Mouse (Mus musculus) CH12F3 (cell line): ENCODE measurements around the gene Tubb4a.
"Not testable (repeated sequence)": the region's sequence is repeated elsewhere in the genome, so short reads cannot be mapped to it uniquely, and the experiment has no call there.

Experiments used
- in situ Hi-C: fragments of 300-500 bp; cut with MboI; formaldehyde crosslinking; loops from 2 replicates; pipeline ENCODE4 v1.14.3; 2020; ENCODE audit warnings: low sequenced_read_pairs

The Tubb4a gene

DNA sequence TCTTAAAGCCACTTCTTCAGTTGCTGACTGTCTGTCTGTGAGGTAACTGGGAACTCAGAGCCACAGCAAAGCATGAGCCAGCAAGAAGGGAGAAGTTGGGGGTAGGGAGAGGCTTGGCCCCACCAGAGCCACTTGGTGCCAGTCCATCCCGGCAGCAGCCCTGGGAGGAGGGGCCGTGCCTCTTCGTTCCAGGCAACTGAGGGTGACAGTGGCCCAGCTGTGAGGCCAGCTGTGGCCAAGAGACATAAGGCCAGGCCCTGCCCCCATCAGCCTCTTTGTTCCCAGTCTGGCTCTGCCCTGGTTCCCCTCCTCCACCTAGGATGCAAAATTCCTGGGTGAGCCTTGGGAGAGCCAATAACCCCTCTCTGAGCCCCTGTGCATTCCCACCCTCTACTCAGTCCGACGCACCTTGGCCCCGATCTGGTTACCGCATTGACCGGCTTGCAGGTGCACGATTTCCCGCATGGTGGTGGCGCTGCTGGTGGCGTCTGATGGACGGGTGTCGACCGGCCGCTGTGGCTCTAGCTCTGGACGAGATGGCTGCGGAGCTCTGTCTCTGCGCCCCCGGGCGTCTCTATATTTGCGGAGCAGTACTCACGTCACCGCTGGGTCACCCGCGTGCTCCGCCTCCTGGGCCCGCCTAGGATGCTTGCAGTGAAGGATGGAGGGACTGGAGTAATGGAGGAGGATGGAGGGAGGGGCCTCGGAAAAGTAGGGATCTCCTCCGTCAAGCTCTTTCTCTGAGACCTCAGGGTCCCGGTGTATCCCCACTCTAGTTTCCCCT is at the start of gene Tubb4a:
TSS of gene Tubb4a (minus strand) at position 734 of the 784 bp plus-strand sequence.
- in situ Hi-C loops, result no loop called here

DNA sequence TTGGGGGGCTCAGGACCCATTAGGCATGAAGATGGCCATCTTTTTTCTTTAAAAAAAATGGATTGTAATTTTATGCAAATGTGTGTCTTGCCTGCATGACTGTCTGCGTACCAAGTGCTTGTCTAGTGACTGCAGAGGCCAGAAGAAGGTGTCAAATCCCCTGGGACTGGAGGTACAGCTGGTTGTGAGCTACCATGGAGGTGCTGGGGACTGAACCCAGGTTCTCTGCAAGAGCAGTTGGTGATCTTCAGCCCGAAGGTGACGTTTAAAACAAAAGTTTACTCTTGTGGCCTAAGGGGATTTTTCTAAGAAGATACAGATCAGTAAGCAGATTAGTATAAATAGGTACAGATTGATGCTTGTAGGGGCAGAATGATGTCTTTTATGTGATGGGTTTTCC is 48.1 kb upstream of the Tubb4a start:
- in situ Hi-C loops, result no loop called here

DNA sequence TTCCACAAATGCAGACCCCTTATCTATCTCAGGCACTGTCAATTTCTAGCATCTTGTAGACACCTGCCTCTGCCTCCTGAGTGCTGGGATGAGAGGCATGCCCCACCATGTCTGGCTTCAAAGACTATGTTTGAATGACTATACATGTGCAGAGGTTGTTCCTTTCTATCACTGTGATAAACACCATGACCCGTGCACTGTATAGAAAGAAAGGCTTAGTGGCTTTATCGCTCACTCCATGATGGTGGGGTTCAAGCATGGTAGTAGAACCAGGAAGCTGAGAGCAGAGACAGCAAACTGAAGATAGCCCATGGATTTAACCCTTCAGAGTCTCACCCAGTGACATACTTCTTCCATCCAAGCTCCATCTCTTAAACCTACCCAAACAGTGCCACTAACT is 47.1 kb upstream of the Tubb4a start:
- in situ Hi-C loops, result no loop called here

DNA sequence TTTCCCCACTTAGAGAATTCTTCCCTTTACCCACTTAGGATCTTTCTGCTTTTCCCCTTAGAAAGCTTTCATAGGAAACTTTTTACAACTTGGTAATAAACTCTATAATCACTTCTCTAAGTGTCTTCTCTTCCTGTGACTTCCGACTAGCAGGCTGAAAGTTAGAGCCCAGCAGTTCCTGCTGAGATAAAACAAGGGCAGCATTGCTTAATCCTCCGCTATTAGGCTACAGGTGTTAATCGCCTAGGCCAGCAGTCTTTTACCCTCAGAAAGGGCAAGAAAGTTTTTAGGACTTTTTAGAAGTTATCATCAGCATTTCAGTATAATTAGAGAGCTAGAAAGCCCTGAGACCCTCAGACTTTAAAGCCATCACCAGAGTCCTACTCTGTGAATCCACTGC is 46.4 kb upstream of the Tubb4a start:
- in situ Hi-C loops, result not testable (repeated sequence)

DNA sequence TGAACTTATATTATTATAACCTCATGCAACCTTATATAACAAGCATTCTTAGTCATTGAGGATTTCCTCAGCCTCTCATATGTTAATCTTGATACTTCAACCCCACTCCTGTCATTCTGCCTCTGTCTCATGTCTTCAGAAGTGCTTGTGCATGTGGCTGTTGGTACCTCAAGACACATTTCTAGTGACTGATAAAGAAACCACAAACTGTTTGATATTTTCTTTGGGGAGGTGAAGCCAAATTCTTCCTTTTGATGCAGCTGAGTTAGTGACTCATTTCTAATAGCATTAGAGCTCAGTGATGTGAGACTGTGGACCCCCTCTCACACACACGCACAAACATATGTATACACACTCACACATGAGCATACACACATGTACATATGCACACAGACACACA is 44.2 kb upstream of the Tubb4a start:
- in situ Hi-C loops, result no loop called here

DNA sequence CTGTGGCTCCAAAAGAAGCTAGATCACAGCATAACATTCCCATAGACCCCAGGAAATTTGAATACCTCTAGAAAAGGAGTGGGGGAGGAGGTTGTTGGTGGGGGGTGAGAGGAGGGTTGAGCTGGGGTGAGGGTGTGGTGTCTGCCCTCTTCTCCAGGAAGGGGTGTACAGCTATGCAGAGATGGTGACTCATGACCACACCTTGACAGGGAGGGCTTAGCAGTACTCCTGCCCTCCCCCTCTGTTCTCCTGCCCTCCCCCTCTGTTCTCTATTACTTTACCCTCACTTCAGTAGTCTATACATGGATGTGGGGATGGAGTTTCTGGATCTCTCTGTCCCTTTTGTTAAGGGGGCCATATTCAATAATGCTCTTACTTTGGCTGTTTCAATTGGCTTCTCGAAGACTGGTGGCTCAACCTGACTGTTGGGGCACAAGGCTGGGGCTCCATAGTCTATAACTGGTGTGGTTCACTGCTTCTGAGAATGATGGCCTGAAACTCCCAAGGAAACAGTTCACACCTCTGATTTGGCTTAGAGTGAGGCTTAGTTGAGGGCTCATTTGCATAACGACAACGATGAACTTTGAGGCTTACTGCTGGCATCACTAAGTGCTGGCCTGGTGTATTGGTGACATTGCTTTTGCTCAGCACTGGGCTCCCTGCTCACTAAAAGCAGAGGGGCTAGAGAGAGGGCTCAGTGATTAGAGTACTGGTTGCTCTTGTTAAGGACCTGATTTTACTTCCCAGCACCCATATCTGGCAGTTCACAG is 38.5 kb upstream of the Tubb4a start:
- in situ Hi-C loops, result no loop called here

DNA sequence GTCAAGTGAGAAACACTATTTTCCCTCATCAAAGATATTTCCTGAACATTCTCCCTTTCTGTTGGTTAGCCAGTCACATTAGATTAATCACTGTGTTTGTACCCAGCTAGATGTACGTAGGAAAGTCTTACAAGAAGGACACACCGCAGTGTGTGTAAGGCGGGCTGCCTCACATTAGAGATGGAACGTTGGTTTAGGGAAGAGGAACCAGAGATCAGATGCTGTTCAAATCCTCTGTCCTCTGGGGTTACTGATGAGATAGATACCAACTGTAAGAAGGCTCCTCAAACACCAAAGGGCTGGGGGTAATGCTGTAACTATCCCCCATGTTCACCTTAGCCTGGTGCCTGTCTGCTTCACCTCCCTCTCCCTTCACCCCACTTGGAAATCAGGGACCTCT is 37.2 kb upstream of the Tubb4a start:
- in situ Hi-C loops, result no loop called here

DNA sequence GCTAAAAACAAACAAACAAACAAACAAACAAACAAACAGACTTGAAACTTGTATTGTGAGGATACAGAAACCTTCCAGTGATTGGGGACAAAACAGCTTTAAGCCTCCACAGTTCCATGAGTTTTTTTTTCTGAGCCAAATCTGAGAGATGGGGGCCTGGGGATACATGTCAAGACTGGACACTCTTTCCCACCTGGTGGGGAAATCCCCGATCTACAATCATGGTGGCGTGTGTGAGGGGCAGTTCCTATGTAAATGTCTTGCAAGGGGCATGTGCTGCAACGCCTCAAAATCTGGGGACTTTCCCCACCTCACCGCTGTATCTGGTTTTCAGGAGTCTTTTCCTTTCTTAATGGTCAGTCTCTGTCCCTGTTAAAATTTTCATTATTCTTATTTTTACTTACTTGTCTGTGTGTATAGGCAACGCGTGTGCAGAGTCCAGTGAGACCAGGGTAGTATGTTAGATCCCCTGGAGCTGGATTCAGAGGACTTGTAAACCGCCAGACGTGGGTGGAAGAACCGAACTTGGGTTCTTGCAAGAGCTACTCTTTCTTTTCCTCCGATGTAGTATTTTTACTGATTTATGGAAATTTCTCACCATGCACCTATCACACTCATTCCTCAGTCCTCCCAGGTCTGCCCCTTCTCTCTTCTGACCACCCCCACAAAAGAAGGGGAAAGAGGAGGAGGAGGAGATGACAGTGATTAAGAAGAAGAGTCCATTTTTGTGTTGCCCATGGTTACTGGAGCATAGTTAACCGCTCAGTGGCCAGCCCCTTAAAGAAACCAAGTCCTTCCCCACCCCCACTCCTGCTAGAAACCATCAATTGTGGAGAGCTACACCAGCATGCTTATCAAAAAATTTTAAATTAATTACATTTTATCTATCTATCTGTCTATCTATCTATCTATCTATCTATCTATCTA is 35.9 kb upstream of the Tubb4a start:
- in situ Hi-C loops, result no loop called here

DNA sequence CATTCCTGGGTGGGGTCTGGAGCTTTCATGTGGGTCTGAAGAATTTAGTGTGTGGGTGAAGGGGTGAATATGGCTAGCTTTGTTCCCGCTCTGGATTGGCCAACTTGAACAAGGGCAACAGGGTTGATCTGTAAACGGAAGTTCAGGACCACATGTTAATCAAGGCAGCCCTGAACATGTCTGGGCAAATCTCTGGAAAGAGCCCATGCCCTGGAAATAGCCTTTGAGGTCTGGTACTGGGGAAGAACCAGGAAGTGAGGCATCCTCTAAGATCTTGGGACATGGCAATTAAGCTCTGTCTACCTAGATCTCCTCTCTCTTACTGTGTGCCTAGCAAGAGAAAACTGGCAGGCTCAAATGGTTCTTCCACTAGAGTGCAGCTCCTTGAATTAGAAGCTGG is 34.3 kb upstream of the Tubb4a start:
- in situ Hi-C loops, result no loop called here

DNA sequence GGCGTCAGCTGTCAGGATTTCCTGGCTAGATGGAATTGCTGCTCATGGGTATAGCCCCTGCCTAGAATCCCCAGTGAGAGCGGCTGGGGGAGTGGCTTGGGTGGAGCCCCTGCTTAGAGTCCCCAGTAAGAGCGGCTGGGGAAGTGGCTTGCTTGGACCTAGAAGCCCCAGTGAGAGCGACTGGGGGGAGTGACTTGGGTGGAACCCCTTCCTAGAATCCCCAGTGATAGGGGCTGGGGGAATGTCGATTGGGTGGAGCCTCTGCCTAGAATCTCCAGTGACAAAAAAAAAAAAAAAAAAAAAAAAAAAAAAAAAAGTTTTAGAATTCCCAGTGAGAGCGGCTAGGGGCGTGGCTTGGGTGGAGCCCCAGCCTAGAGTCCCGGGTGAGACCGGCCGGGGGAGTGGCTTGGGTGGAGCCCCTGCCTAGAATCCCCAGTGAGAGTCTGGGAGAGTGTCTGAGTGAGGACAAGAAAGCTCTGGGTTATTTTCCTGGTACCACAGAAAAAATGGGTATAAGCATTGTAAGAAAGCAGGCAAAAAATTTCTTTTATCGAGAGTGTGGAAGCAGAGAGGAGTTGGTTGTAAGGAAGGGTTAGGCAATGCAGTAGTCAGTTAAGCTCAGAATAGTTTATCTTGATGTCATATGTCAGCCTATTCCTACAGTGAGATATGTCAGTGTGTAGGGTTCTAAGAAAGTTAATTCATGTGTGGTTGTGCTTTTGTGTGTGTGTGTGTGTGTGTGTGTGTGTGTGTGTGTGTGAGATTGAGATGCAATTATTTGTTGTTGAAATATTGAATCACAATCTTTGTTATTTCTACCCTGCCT is 31.2 kb upstream of the Tubb4a start:
- in situ Hi-C loops, result no loop called here

DNA sequence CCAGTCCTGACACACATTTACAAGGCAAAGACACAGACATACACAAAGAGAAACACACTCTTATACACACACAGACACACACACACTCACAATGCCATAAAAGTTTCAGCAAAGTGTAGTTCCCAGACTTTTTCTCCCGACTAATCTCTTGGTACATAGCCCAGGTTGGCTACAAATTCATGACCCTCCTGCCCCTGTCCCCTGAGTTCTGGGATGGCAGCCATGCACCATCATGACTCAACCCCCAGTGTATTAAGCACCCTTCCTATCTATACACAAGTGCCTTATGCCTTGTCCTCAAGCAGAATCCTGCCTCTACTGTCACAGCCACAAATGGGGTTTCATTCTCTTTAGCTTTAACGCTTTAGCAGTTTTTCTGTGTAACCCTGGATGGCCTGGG is 29.2 kb upstream of the Tubb4a start:
- in situ Hi-C loops, result no loop called here

DNA sequence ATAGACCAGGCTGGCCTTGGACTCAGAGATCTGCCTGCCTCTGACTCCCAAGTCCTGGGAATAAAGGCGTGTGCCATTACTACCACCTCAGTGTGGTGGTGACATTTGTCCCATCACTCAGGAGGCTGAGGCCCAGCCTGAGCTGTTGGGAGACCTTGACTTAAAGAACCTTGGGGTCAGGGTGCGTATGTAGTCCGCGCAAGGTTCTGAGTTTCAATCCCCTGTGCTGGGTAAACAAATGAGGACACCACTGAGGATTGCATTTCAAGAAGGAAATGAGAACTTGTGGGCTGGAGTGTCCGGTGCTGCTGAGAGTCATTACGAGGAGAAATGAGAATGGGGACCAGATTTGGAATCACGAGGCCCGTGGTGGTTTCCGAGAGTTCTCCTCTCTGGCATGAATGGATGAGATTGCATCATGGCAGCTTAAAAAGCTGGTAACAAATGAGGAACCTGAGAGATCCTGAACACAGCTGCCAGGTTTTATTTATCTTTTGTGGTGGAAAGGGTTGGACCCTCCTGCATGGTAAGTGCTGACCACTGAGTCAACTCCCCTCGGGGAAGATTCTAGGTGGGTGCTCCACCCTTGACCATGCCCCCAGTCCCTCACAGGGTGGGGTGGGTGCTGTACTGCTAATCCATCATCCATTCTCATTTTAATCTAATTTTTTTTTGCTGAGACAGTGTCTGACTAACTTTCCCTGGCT is 25.3 kb upstream of the Tubb4a start:
- in situ Hi-C loops, result no loop called here

DNA sequence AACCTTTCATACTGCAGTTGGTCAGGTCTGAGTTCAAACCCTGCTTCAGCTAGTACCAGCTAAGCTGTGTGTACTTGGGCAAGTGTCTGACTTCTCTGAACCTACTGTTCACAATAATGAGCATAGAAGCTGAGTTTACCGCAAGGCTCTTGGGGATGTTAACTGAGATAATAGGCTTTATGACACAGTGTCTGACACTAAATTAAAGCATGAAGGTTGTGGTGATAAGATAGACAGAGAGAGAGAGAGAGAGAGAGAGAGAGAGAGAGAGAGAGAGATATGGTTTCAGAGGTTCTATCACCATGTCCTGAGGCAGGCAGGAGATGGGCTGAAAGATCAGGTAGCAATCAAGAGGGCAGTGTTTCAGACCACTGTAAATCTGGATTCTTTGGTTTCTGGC is 22.4 kb upstream of the Tubb4a start:
- in situ Hi-C loops, result no loop called here

DNA sequence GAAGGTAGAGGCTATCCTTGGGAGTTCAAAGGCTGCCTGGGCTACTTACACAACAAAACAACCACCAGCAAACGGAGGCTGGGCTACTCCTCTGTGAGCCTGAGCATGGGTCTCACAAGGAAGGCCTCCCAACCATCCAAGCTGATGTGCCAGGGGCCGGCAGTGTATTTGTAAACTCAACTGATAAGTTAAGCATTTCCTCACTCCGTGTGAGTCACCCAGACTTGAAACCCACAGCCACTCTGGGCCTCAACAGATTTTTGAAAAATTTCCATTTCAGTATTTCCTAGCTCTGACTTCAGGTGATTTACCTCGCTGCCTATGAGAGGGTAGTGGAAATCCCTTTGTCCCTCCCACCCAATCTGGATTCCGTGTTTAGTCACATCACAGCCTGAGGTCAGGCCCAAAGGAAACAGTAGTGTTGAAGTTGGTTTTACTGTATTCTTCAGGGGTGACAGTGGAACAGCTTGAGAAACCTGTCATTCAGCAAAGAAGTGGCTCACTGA is 21.1 kb upstream of the Tubb4a start:
- in situ Hi-C loops, result no loop called here

DNA sequence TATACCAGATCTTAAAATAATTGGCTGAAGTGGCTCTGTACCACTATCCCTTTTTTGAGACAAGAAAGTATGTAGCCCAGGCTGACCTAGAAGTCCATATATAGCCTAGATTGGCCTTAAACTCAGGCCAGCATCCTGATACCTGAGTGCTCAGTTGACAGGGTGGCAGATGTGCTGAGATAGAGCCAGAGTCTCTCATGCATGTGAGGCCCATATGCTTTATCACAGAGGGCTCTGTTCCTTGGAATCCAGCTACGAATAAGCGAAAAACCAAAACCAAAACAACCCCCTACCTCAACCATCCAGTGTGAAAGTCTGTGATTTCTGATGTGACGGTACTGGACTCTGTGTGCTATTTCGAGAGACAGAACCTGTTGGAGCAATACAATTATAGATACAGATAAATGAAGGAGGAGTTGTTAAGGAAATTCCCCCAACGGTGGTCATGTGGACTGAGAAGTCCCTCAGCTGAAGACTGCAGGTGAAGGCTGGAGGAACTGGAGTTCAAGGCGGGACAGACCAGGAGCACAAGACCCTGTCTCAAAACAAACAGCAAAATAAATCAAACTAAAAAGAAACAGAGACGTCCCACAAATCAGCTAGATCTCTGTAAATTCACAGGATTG is 20.6 kb upstream of the Tubb4a start:
- in situ Hi-C loops, result no loop called here

DNA sequence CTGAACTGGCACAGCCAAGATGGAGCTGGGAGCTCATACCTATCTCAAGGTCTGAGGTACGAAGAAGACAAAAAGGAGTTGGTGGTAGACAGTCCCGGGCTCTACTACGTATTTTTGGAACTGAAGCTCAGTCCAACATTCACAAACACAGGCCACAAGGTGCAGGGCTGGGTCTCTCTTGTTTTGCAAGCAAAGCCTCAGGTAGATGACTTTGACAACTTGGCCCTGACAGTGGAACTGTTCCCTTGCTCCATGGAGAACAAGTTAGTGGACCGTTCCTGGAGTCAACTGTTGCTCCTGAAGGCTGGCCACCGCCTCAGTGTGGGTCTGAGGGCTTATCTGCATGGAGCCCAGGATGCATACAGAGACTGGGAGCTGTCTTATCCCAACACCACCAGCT is 19.5 kb upstream of the Tubb4a start:
- in situ Hi-C loops, result no loop called here

DNA sequence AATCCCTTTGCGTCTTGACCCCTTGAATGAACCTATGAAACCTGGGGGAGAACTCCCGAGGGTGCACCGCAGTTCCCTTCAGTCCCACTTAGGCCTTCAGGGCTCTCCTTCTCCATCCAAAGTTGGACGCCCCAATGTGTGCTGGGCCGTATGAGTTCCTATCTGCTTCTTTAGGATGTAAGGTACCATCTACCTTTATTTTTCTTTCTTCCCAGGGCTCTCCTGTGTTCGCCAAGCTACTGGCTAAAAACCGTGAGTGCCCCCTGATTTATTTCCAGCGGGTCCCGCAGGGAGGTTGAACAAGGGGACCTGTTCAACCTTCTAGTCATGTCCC is 18.4 kb upstream of the Tubb4a start:
- in situ Hi-C loops, result no loop called here

DNA sequence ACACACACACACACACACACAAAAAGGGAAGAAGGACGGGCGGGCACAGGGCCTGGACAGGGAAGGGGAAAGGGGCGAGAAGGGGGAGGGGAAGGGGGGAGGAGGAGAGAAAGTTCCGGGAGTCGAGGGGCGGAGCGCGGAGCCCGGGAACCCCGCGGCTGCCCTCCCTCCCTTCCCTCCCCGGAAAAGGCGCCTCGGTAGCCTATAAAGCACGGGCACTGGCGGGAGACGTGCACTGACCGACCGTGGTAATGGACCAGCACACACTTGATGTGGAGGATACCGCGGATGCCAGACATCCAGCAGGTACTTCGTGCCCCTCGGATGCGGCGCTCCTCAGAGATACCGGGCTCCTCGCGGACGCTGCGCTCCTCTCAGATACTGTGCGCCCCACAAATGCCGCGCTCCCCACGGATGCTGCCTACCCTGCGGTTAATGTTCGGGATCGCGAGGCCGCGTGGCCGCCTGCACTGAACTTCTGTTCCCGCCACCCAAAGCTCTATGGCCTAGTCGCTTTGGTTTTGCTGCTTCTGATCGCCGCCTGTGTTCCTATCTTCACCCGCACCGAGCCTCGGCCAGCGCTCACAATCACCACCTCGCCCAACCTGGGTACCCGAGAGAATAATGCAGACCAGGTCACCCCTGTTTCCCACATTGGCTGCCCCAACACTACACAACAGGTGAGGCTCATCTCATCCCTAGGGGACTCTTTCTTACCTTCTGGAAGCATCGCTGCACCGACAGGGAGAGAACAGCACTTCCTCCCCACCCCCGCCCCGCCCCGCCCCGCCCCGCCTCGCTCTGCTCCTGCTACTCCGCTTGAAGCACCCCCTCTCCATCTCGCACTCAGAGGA is 17.8 kb upstream of the Tubb4a start, which contains the start of gene Tnfsf9:
TSS of gene Tnfsf9 (plus strand) at position 145 of the 854 bp plus-strand sequence.
- in situ Hi-C loops, result no loop called here
